Mouse (Mus musculus): Measurements from ENCODE around the gene Rhox2h. TPM values are rescaled to one million over a fixed set of nuclear protein-coding genes. Genes with fewer than 3 reads are reported as not detected.
"Not testable (repeated sequence)": the region's sequence is repeated elsewhere in the genome, so short reads cannot be mapped to it uniquely, and the experiment has no call there.

The Rhox2h gene
- total RNA-seq (2021) = not detected

GRCm38 (mm10) chrX:37673177-37673576 lies at the start of gene Rhox2h:
Rhox2h (minus strand) TSS chrX:37673277.
- not testable (repeated sequence) for DNase-seq

- no peak for DNase-seq
These were observed 28.8 kb upstream of the Rhox2h start for GRCm38 (mm10) chrX:37701821-37702387.

GRCm38 (mm10) chrX:37692261-37692660 lies 19.2 kb upstream of the Rhox2h start:
- DNase-seq = no peak

- no peak for DNase-seq
These were observed 10.1 kb upstream of the Rhox2h start for GRCm38 (mm10) chrX:37683031-37683715.

GRCm38 (mm10) chrX:37668664-37669063 lies 4.4 kb downstream of the Rhox2h start, which contains the start of gene Rhox3h:
Rhox3h (minus strand) TSS chrX:37668764.
- DNase-seq = not testable (repeated sequence)

- not testable (repeated sequence) for DNase-seq
These were observed 21.9 kb downstream of the Rhox2h start, which contains the start of gene Rhox4g for GRCm38 (mm10) chrX:37651227-37651626. Rhox4g (minus strand) TSS chrX:37651327.

- not testable (repeated sequence) for DNase-seq
These were observed 29.7 kb downstream of the Rhox2h start, which contains the start of gene Rhox2g for GRCm38 (mm10) chrX:37643370-37643769. Rhox2g (minus strand) TSS chrX:37643470.

- DNase-seq = not testable (repeated sequence)
These were observed 44.6 kb downstream of the Rhox2h start, which contains the start of gene Rhox3g for GRCm38 (mm10) chrX:37628512-37628911. Rhox3g (minus strand) TSS chrX:37628612.

Other genes starting within 250 kb of the Rhox2h start
- not detected for gene Rhox4b, start 240.8 kb downstream of the Rhox2h start, total RNA-seq (2021)
- gene Rhox2c, start 219.6 kb downstream of the Rhox2h start, total RNA-seq (2021) = not detected
- not detected for gene Rhox3c, start 214.7 kb downstream of the Rhox2h start, total RNA-seq (2021)
- not detected for gene Rhox4c, start 192.9 kb downstream of the Rhox2h start, total RNA-seq (2021)
- gene Rhox2d, start 179.8 kb downstream of the Rhox2h start, total RNA-seq (2021) = not detected
- not detected for gene Rhox4d, start 158.9 kb downstream of the Rhox2h start, total RNA-seq (2021)
- gene Rhox2e, start 142.8 kb downstream of the Rhox2h start, total RNA-seq (2021) = not detected
- not detected for gene Rhox3e, start 131.3 kb downstream of the Rhox2h start, total RNA-seq (2021)
- gene Rhox4e, start 115.9 kb downstream of the Rhox2h start, total RNA-seq (2021) = not detected
- not detected for gene Rhox2f, start 101.9 kb downstream of the Rhox2h start, total RNA-seq (2021)
- gene Rhox3f, start 92.3 kb downstream of the Rhox2h start, total RNA-seq (2021) = not detected
- gene Rhox4f, start 65.6 kb downstream of the Rhox2h start, total RNA-seq (2021) = not detected
- not detected for gene Rhox3g, start 44.7 kb downstream of the Rhox2h start, total RNA-seq (2021)
- gene Rhox2g, start 29.8 kb downstream of the Rhox2h start, total RNA-seq (2021) = not detected
- gene Rhox4g, start 21.9 kb downstream of the Rhox2h start, total RNA-seq (2021) = not detected
- gene Rhox3h, start 4.5 kb downstream of the Rhox2h start, total RNA-seq (2021) = not detected
- gene Rhox5, start 131.6 kb upstream of the Rhox2h start, total RNA-seq (2021) = 1 to 10 TPM; 3.2 to 7.1 TPM
- not detected for gene Rhox6, start 153.6 kb upstream of the Rhox2h start, total RNA-seq (2021)
- gene Rhox7a, start 158.4 kb upstream of the Rhox2h start, total RNA-seq (2021) = not detected
- not detected for gene Rhox8, start 205.7 kb upstream of the Rhox2h start, total RNA-seq (2021)
- not detected for gene Rhox7b, start 224.0 kb upstream of the Rhox2h start, total RNA-seq (2021)
- not detected for gene Rhox9, start 228.5 kb upstream of the Rhox2h start, total RNA-seq (2021)